Mouse (Mus musculus) right cerebral cortex, postnatal 25 days (tissue): ENCODE measurements at regions not wholly inside any gene's neighbourhood (a gene's known extent, or its start where the extent isn't known, plus 50 kb on each side); places are given as distances from the start of the nearest gene placed in this dataset.

Experiments used
- DNase-seq: peaks from one replicate; pipeline ENCODE4 v3.0.0; 2022

DNA sequence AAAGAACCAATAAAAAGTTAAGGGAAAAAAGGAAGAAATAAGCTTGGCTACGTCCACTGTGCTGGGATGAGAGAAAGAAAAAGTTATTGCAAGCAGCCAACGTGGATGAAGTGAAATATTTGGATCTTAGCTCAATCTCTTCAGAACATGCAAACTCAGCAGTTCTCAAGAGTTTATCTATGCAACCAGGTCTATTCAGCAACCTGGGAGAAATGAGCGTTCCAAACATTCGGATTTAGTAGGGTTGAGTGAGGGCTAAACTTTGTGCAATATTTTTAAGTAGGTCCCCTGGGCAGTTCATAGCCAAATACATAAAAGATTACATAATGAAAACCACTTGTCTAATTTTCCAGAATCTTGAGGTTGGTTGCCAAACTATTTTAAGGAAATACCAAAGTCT lies 129.0 kb upstream of the Tmem164 start:
- DNase-seq = no peak

- no peak for DNase-seq
These were observed 127.0 kb upstream of the Tmem164 start for GRCm38 (mm10) chrX:142554161-142554560.

GRCm38 (mm10) chrX:142557496-142557895 lies 123.7 kb upstream of the Tmem164 start:
- no peak for DNase-seq

DNA sequence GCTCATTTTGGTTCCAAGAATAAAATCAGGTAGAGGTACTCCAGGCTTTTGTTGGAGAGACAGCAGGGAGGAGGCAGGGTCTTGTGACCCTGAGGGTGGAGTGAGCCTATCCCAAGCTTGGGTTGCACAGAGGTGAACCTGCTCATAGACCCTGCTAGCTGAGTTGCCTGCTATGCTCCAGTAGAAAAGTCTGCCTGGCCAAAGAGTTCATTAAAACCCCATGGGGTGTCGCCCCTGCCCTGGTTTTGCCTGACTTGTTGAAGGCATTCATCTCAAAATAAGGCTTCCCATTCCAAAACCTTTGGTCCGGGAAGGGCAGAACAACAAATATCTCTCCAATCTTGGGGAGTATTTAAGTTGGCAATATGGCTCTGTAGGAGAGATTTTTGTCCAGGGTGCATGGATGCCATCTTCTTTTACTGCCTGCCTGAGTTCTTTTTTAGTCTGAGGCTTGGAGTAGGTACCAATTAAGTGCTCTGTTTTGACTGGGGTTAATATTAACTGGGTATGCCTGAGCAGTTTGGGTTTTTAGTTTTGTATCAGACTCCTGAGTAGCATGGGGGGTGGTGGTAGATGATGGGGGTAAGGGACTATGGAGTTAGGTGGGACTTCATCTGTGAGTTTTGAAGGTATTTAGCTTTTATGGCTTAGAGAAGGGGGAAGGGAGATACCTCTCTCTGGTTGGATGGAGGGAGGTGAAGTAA lies 120.8 kb upstream of the Tmem164 start:
- DNase-seq = no peak

- no peak for DNase-seq
These were observed 119.4 kb upstream of the Tmem164 start for GRCm38 (mm10) chrX:142561788-142562187.

- DNase-seq = no peak
These were observed 117.0 kb upstream of the Tmem164 start for GRCm38 (mm10) chrX:142564186-142564585.

DNA sequence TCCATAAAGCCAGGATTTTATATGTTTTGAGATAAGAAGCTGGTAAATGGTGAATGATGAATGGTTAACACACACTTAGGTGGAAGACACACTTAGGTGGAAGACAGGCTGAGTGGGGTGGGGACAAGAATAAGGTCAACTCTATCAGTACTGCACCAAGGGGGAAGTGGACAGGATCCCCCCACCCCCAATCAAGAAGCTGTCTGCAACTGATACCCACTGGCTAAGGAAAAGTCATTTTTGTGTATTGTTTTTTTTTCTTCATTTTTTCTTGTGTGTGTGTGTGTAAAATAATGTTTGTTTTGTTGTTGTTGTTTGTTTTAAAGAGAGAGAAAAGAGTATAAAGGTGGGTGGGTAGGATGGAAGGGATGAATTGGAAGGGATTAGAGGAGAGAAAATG lies 109.4 kb upstream of the Tmem164 start:
- no peak for DNase-seq

DNA sequence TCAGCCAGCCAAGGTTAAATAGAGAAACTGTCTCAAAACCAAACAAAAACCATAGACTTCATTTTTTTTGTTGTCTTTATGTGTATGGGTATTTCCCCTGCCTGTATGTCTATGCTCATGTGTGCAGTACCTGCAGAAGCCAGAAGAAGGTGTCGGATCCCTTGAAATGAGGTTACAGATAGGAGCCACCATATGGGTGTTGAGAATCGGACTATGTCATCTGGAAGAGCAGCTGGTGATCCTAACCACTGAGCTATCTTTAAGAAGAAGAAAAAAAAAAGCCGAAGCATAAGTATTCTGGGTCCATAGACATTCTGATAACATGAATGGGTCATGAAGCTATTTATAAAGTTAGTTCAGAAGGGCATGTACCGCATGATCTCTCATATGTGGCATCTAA lies 107.2 kb upstream of the Tmem164 start:
- no peak for DNase-seq

GRCm38 (mm10) chrX:142574945-142575710 lies 106.1 kb upstream of the Tmem164 start:
- DNase-seq = no peak

DNA sequence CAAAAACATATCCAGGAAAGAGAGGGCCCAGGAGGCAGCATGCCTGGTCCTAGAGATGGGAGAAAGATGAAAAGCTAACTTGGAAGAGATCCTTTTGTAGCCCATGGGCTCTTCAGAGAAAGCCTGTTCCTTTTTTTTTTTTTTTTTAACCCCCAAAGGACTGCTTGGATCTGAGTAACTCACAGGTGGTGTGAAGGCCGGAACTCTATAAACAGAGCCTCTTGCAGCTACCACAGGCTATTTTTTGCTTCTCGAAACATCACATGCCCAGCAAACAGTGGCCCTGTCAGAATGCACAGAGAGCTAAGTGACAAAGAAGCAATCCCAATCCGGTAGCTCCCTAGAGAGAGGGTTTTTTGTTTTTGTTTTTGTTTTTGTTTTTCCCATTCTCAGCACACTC lies 105.1 kb upstream of the Tmem164 start:
- DNase-seq = no peak

DNA sequence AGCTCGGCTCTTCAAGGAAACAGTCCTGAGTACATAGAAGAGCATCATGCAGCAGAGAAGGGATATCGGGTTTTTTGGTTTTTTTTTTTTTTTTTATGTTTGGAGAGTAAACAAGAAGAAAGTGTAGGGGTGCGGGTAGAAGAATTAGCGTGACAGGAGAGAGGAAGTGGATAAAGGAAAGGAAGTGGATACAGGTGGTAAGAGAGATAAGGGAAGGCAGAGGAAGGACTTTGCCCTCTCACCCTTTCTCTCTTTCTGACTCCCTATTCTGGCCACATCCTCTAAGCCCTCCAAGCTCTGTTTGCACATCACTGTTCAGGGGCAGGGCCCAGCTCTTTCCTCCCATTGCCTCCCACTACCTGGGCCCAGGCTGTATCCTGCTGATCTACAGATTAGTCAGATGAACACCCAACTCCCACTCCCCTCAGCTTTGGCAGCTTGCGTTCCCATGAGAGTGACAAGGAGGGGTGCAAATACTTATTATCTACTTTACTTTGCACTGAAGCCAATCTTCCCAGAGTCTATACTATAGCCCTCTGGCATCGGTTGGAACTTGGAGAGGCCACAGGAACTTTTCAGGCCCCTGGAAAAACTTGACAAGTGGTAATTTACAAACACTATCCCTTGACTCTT lies 103.6 kb upstream of the Tmem164 start:
- no peak for DNase-seq

- no peak for DNase-seq
These were observed 95.9 kb upstream of the Tmem164 start for GRCm38 (mm10) chrX:142585281-142585680.

GRCm38 (mm10) chrX:142599377-142599776 lies 81.8 kb upstream of the Tmem164 start:
- no peak for DNase-seq

DNA sequence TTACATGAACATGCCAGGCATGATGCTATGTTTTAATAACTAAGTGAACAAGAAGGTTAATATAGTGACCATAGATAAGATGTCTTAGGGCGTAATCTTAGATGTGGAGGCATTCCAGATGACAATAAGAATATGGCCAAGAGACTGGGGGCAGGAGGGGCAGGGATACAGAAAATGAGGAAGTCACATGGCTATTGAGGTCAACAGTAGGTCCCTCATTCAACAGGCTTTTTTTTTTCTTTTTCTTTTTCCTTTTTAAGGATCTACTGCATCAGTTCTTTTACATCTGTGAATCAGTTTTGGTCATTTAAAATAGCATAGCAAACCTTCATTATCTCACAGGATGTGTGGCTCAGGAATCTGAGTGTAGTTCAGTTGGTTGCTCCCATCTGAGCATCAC lies 80.4 kb upstream of the Tmem164 start:
- no peak for DNase-seq

GRCm38 (mm10) chrX:142605088-142605487 lies 76.1 kb upstream of the Tmem164 start:
- no peak for DNase-seq

DNA sequence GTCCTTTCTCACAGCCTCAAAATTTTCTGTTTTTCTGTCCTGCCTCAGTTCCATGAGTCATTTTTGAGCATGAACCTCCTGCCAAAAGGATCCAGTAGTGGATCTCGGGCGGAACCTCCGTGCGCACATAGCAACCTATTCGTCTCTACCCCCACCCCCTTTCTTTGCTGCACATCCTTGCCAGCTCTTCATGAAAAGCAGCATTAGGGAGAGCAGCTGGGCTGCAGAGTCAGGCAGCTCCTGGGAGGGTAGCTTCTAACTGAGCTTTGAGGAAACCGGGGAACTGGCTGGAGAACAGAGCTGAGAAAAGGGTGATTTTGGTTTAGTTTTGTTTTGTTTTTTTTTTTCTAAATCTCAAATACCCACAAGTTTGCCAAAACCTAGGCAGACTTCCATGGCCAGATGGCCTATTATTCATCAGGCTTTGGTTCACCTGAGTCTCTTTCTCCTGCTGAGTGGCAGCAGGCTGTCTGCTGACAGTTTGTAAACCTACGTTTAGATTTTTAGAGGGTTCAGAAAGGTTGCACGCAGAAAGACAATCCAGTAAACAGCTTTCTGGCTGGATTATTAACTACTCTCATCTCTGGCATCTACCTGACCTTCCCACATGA lies 74.5 kb upstream of the Tmem164 start:
- no peak for DNase-seq

GRCm38 (mm10) chrX:142616189-142616872 lies 64.9 kb upstream of the Tmem164 start:
- no peak for DNase-seq

DNA sequence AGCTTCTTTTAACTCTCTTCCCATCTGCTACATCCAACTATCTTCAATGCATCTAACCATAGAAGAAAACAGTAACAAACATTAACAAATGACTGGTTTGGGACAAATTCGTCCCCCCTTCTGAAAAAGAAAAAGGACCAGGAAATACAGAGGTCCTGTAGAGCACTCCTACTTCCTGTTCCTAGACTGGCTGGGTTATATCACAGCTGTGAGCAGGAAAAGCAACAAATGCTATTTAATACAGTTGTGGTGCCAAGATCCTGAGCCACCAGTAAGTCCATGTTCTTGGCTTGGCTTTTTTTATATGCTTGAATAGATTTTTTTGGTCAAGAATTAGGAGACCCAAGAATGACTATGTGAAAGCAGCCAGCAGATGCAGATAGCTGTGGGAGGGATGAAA lies 62.8 kb upstream of the Tmem164 start:
- DNase-seq = no peak

DNA sequence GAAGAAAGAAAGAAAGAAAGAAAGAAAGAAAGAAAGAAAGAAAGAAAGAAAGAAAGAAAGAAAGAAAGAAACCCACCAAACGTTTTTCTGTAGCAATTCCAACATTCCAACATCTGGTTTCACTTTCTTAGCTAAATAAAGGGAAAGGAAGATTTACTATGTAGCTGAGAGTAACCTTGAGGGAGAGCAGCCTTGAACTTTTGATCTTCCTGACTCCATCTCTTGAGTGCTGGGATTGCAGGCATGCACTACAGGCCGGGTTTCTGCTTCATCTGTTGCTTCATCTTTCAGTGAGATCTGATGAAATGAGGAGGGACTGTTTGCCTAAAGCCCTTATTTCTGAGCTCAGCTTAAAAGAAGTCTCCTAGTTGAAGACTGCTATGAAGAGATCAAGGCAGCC lies 57.8 kb upstream of the Tmem164 start:
- DNase-seq = no peak

- no peak for DNase-seq
These were observed 57.3 kb upstream of the Tmem164 start for GRCm38 (mm10) chrX:142623882-142624281.
